Mouse (Mus musculus) testis, adult 2 months (tissue): ENCODE measurements around the gene Ddx24.

Experiments used
- CTCF ChIP-seq: fragments of 200-500 bp; IDR thresholded peaks from 2 replicates; pipeline ENCODE4 v1.5.1; 2012; ENCODE audit warnings: low read depth, mild to moderate bottlenecking, inconsistent platforms, low read length, moderate library complexity; ENCODE audit not compliant: control insufficient read depth, insufficient read depth, insufficient replicate concordance
- POLR2A ChIP-seq: fragments of 200-500 bp; IDR thresholded peaks from 2 replicates; pipeline ENCODE4 v1.6.1; 2012; ENCODE audit warnings: low read depth, mild to moderate bottlenecking, inconsistent platforms, low read length, moderate library complexity; ENCODE audit not compliant: control insufficient read depth

- TF ChIP-seq CTCF (no peak), POLR2A (no peak)
Measured at GRCm38 (mm10) chr12:103391098-103391497, 34.5 kb downstream of the Ddx24 start.
